Mouse (Mus musculus): ENCODE data around the gene Ern2.

- TF ChIP-seq CTCF (IDR thresholded peaks at IDR 0.05; ENCODE audit: extremely low read depth, insufficient read length, insufficient replicate concordance, low read depth, low read length) (no peak), POLR2A (IDR thresholded peaks at IDR 0.05; ENCODE audit: low read depth, low read length) (no peak)
Measured at GRCm38 (mm10) chr7:122191097-122191496, 5.1 kb upstream of the Ern2 start.
